Mouse (Mus musculus): ENCODE results near the gene Rgs6. TPM values are rescaled to one million over a fixed set of nuclear protein-coding genes. Genes with fewer than 3 reads are reported as not detected.
A peak's percentile ranks its signal among the peaks of the same experiment; 100 is the strongest.

The Rgs6 gene
- polyA plus RNA-seq, 1 experiment from 2014 or later: 0.70 TPM

GRCm38 (mm10) chr12:83014848-83015247 lies 426.8 kb downstream of the Rgs6 start:
- 28% methylated on average over 2 of the region's 2 CpGs for WGBS
- no peak overlapping the region for H3K27ac ChIP-seq (replicated peaks; ENCODE audit: low read depth, low read length)
- ATAC-seq (replicated peaks; ENCODE audit: insufficient number of reproducible peaks, low FRiP score, low TSS enrichment, low read depth) (no peak), DNase-seq (ENCODE audit: low spot score) (peak; percentile 37)
- no peaks in the 10 kb centered on the region for H3K4me1 ChIP-seq (ENCODE audit: control insufficient read depth, insufficient read depth, low read length)
- no peaks in the 10 kb centered on the region for H3K27me3 ChIP-seq (ENCODE audit: control insufficient read depth, insufficient read depth, low read length)
- H3K4me2 ChIP-seq (ENCODE audit: low read depth, low read length): no peak overlapping the region
- H3K36me3 ChIP-seq (replicated peaks; ENCODE audit: control insufficient read depth, insufficient read depth, low read depth, low read length): no peaks in the 10 kb centered on the region
- no peak overlapping the region for H3K9ac ChIP-seq (replicated peaks; ENCODE audit: low read length)
- no peak overlapping the region for H3K4me3 ChIP-seq (ENCODE audit: low read depth, low read length)
- H3K9me3 ChIP-seq (replicated peaks; ENCODE audit: control insufficient read depth, low read length): no peaks in the 10 kb centered on the region

GRCm38 (mm10) chr12:83015366-83015765 lies 427.3 kb downstream of the Rgs6 start:
- 71% methylated on average over 5 of the region's 5 CpGs for WGBS
- H3K27ac ChIP-seq (replicated peaks; ENCODE audit: low read depth, low read length): no peak overlapping the region
- H3K4me3 ChIP-seq (ENCODE audit: low read depth, low read length): no peak overlapping the region
- no peaks in the 10 kb centered on the region for H3K4me1 ChIP-seq (ENCODE audit: control insufficient read depth, insufficient read depth, low read length)
- no peaks in the 10 kb centered on the region for H3K27me3 ChIP-seq (ENCODE audit: control insufficient read depth, insufficient read depth, low read length)
- H3K9me3 ChIP-seq (replicated peaks; ENCODE audit: control insufficient read depth, low read length): no peaks in the 10 kb centered on the region
- DNase-seq (ENCODE audit: low spot score) (no peak), ATAC-seq (replicated peaks; ENCODE audit: insufficient number of reproducible peaks, low FRiP score, low TSS enrichment, low read depth) (no peak)
- no peak overlapping the region for H3K9ac ChIP-seq (replicated peaks; ENCODE audit: low read length)
- no peaks in the 10 kb centered on the region for H3K36me3 ChIP-seq (replicated peaks; ENCODE audit: control insufficient read depth, insufficient read depth, low read depth, low read length)
- no peak overlapping the region for H3K4me2 ChIP-seq (ENCODE audit: low read depth, low read length)

- ATAC-seq (replicated peaks; ENCODE audit: insufficient number of reproducible peaks, low FRiP score, low TSS enrichment, low read depth): no peak
- Histone ChIP-seq H3K9me3 (replicated peaks; ENCODE audit: control insufficient read depth, low read length) (no peaks in the 10 kb centered on the region), H3K4me1 (ENCODE audit: control insufficient read depth, insufficient read depth, low read length) (no peaks in the 10 kb centered on the region), H3K27me3 (ENCODE audit: control insufficient read depth, insufficient read depth, low read length) (no peaks in the 10 kb centered on the region), H3K4me3 (ENCODE audit: low read depth, low read length) (no peak overlapping the region), H3K9ac (replicated peaks; ENCODE audit: low read length) (no peak overlapping the region), H3K36me3 (replicated peaks; ENCODE audit: control insufficient read depth, insufficient read depth, low read depth, low read length) (no peaks in the 10 kb centered on the region), H3K27ac (replicated peaks; ENCODE audit: low read depth, low read length) (no peak overlapping the region), H3K4me2 (ENCODE audit: low read depth, low read length) (no peak overlapping the region)
- DNase-seq (ENCODE audit: low spot score): no peak
- 83% methylated on average over 6 of the region's 6 CpGs for WGBS
Observed at GRCm38 (mm10) chr12:83016486-83016885, 428.4 kb downstream of the Rgs6 start.

- Histone ChIP-seq H3K27ac (replicated peaks; ENCODE audit: low read depth, low read length) (no peak overlapping the region), H3K9ac (replicated peaks; ENCODE audit: low read length) (no peak overlapping the region), H3K4me3 (ENCODE audit: low read depth, low read length) (no peak overlapping the region), H3K4me1 (ENCODE audit: control insufficient read depth, insufficient read depth, low read length) (no peaks in the 10 kb centered on the region), H3K27me3 (ENCODE audit: control insufficient read depth, insufficient read depth, low read length) (no peaks in the 10 kb centered on the region), H3K36me3 (replicated peaks; ENCODE audit: control insufficient read depth, insufficient read depth, low read depth, low read length) (no peaks in the 10 kb centered on the region), H3K9me3 (replicated peaks; ENCODE audit: control insufficient read depth, low read length) (no peaks in the 10 kb centered on the region), H3K4me2 (ENCODE audit: low read depth, low read length) (no peak overlapping the region)
- DNase-seq (ENCODE audit: low spot score): peak; percentile 92
- 8% methylated on average over 3 of the region's 3 CpGs for whole genome bisulfite sequencing
- no peak for ATAC-seq (replicated peaks; ENCODE audit: insufficient number of reproducible peaks, low FRiP score, low TSS enrichment, low read depth)
Observed at GRCm38 (mm10) chr12:83018005-83018404, 429.9 kb downstream of the Rgs6 start.

GRCm38 (mm10) chr12:83026985-83027384 lies 438.9 kb downstream of the Rgs6 start:
- WGBS: 32% methylated on average over 3 of the region's 3 CpGs
- H3K4me1 ChIP-seq (ENCODE audit: control insufficient read depth, insufficient read depth, low read length): no peaks in the 10 kb centered on the region

GRCm38 (mm10) chr12:83033171-83033835 lies 445.2 kb downstream of the Rgs6 start:
- no peak for ATAC-seq (replicated peaks; ENCODE audit: insufficient number of reproducible peaks, low FRiP score, low TSS enrichment, low read depth)
- DNase-seq (ENCODE audit: low spot score): no peak
- 70% methylated on average over 7 of the region's 7 CpGs for WGBS
- no peak overlapping the region for H3K27ac ChIP-seq (replicated peaks; ENCODE audit: low read depth, low read length)
- H3K4me1 ChIP-seq (ENCODE audit: control insufficient read depth, insufficient read depth, low read length): no peaks in the 10 kb centered on the region
- H3K27me3 ChIP-seq (ENCODE audit: control insufficient read depth, insufficient read depth, low read length): no peaks in the 10 kb centered on the region
- no peaks in the 10 kb centered on the region for H3K9me3 ChIP-seq (replicated peaks; ENCODE audit: control insufficient read depth, low read length)
- no peaks in the 10 kb centered on the region for H3K36me3 ChIP-seq (replicated peaks; ENCODE audit: control insufficient read depth, insufficient read depth, low read depth, low read length)
- H3K9ac ChIP-seq (replicated peaks; ENCODE audit: low read length): no peak overlapping the region
- H3K4me3 ChIP-seq (ENCODE audit: low read depth, low read length): no peak overlapping the region
- no peak overlapping the region for H3K4me2 ChIP-seq (ENCODE audit: low read depth, low read length)

More at GRCm38 (mm10) chr12:83026985-83027384, 438.9 kb downstream of the Rgs6 start:
- Histone ChIP-seq H3K36me3 (replicated peaks; ENCODE audit: control insufficient read depth, insufficient read depth, low read depth, low read length) (no peaks in the 10 kb centered on the region), H3K9ac (replicated peaks; ENCODE audit: low read length) (no peak overlapping the region), H3K9me3 (replicated peaks; ENCODE audit: control insufficient read depth, low read length) (no peaks in the 10 kb centered on the region), H3K27me3 (ENCODE audit: control insufficient read depth, insufficient read depth, low read length) (no peaks in the 10 kb centered on the region), H3K27ac (replicated peaks; ENCODE audit: low read depth, low read length) (no peak overlapping the region), H3K4me2 (ENCODE audit: low read depth, low read length) (no peak overlapping the region), H3K4me3 (ENCODE audit: low read depth, low read length) (no peak overlapping the region)
- ATAC-seq (replicated peaks; ENCODE audit: insufficient number of reproducible peaks, low FRiP score, low TSS enrichment, low read depth) (no peak), DNase-seq (ENCODE audit: low spot score) (no peak)

- ATAC-seq (replicated peaks; ENCODE audit: insufficient number of reproducible peaks, low FRiP score, low TSS enrichment, low read depth): no peak
- no peak overlapping the region for H3K4me2 ChIP-seq (ENCODE audit: low read depth, low read length)
- H3K27ac ChIP-seq (replicated peaks; ENCODE audit: low read depth, low read length): no peak overlapping the region
- no peaks in the 10 kb centered on the region for H3K9me3 ChIP-seq (replicated peaks; ENCODE audit: control insufficient read depth, low read length)
- no peak overlapping the region for H3K4me3 ChIP-seq (ENCODE audit: low read depth, low read length)
- no peaks in the 10 kb centered on the region for H3K4me1 ChIP-seq (ENCODE audit: control insufficient read depth, insufficient read depth, low read length)
- H3K27me3 ChIP-seq (ENCODE audit: control insufficient read depth, insufficient read depth, low read length): no peaks in the 10 kb centered on the region
- H3K36me3 ChIP-seq (replicated peaks; ENCODE audit: control insufficient read depth, insufficient read depth, low read depth, low read length): no peaks in the 10 kb centered on the region
- 71% methylated on average over 3 of the region's 3 CpGs for WGBS
- DNase-seq (ENCODE audit: low spot score): no peak
- H3K9ac ChIP-seq (replicated peaks; ENCODE audit: low read length): no peak overlapping the region
Observed at GRCm38 (mm10) chr12:83034859-83035569, 446.9 kb downstream of the Rgs6 start.

GRCm38 (mm10) chr12:83037798-83038560 lies 449.9 kb downstream of the Rgs6 start:
- Histone ChIP-seq H3K9ac (replicated peaks; ENCODE audit: low read length) (no peak overlapping the region), H3K4me1 (ENCODE audit: control insufficient read depth, insufficient read depth, low read length) (no peaks in the 10 kb centered on the region), H3K4me3 (ENCODE audit: low read depth, low read length) (no peak overlapping the region), H3K27ac (replicated peaks; ENCODE audit: low read depth, low read length) (no peak overlapping the region), H3K27me3 (ENCODE audit: control insufficient read depth, insufficient read depth, low read length) (no peaks in the 10 kb centered on the region), H3K4me2 (ENCODE audit: low read depth, low read length) (no peak overlapping the region), H3K36me3 (replicated peaks; ENCODE audit: control insufficient read depth, insufficient read depth, low read depth, low read length) (no peaks in the 10 kb centered on the region), H3K9me3 (replicated peaks; ENCODE audit: control insufficient read depth, low read length) (no peaks in the 10 kb centered on the region)
- no peak for DNase-seq (ENCODE audit: low spot score)
- 75% methylated on average over 25 of the region's 25 CpGs for WGBS
- ATAC-seq (replicated peaks; ENCODE audit: insufficient number of reproducible peaks, low FRiP score, low TSS enrichment, low read depth): no peak
